Mouse (Mus musculus) left cerebral cortex, postnatal 10 days (tissue): ENCODE results near the gene Msmb. TPM values are rescaled to one million over a fixed set of nuclear protein-coding genes. Genes with fewer than 3 reads are reported as not detected.

Experiments used
- total RNA-seq, 2 experiments: library from RNA; stranded (reverse); gene quantifications; 2 replicates each; pipeline ENCODE4 v1.2.3; 2021

The Msmb gene
- total RNA-seq, 2 experiments from 2014 or later, result not detected

Other genes starting within 250 kb of the Msmb start
- gene Galnt15, start 113.0 kb upstream of the Msmb start, total RNA-seq, result 1 to 10 TPM in 1 of 2 experiments, under 1 TPM in 1; 0.75 to 1.6 TPM
- gene Oxnad1, start 56.6 kb upstream of the Msmb start, total RNA-seq, result 10 to 100 TPM; 13.0 to 17.9 TPM
- 10 to 100 TPM; 36.4 to 40.6 TPM for gene Dph3, start 56.3 kb upstream of the Msmb start, total RNA-seq
- gene Ncoa4, start 17.8 kb downstream of the Msmb start, total RNA-seq, result 100 to 1,000 TPM; 121 to 130 TPM
- gene Timm23, start 59.9 kb downstream of the Msmb start, total RNA-seq, result 10 to 100 TPM; 62.1 to 75.7 TPM
- gene Parg, start 59.9 kb downstream of the Msmb start, total RNA-seq, result 10 to 100 TPM; 36.8 to 38.4 TPM
- 10 to 100 TPM; 55.3 to 63.5 TPM for gene Ogdhl, start 180.0 kb downstream of the Msmb start, total RNA-seq
- not detected for gene 1700024G13Rik, start 246.4 kb downstream of the Msmb start, total RNA-seq